Mouse (Mus musculus): ENCODE data around the gene Srpx2. TPM values are rescaled to one million over a fixed set of nuclear protein-coding genes. Genes with fewer than 3 reads are reported as not detected.

Srpx2 gene
- polyA plus RNA-seq, 1 experiment, result 28.5 TPM

DNA sequence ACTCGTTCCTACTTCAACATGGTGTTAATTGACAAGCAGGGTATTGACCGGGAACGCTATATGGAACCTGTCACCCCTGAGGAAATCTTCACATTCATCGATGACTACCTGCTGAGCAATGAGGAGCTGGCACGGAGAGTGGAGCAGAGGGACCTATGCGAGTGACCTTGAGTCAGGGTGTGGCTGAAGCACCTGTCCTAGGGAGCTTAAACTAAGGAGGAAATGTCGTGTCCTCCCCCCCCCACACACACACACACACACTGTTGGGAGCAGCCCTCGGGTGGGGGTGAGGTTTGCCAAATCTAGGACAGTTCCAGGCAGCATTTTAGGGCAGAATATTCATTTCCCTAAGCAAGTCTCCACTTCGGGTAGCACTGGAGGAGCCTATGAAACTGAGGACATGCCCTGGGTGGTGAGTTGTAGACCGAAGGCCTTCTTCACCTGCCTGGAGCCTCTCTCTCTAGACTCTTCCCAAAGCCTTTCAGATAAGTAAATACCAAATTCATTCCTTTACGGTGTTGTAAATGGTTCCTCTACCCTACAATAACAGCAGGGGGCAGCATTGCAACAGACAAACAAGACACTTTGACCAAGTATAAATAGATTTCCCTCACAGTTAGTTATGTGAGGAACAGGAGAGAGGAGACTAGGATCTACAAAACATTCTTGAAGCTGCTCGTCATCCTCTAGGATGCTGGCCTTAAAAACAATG lies 23.2 kb downstream of the Srpx2 start:
- H3K4me1 ChIP-seq (ENCODE audit: control insufficient read depth, insufficient read depth, low read length), result no peaks in the 10 kb centered on the region
- no peak for TF ChIP-seq POLR2A (IDR thresholded peaks at IDR 0.05; ENCODE audit: low read depth, low read length)
- no peak for TF ChIP-seq CTCF (IDR thresholded peaks at IDR 0.05; ENCODE audit: borderline replicate concordance, insufficient read depth, low read length)
- H3K4me3 ChIP-seq (ENCODE audit: insufficient read depth, low read length), result no peak overlapping the region
- no peak overlapping the region for H3K27ac ChIP-seq (ENCODE audit: insufficient read depth, low read length)

DNA sequence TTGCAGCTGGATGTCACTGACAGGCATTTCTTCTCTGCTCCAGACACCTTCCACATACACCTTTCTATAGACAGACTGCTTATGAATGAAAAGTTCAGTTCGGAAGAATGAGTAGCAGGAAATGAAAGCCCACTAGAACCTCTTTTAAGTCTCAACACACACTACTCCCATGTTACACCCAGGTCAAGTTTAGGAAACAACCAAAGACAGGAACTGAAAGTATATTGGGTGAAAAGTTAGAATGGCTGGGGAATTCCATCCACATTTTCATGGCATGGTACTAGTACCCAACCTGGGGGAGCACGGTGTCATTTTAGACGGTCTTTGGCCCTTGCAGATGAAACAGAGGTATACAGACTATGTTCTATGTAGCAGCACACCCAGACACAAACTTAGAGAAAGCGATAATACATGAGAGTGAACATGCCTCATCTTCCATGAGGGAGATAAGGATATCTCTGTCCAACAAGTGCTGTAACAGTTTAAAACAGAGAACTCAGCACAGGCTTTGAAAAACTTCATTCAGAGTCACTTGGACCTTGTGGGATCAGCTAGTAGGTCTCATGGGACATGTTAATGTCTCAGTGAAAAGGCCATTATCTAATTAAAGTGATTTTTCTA lies 28.5 kb downstream of the Srpx2 start:
- TF ChIP-seq CTCF (IDR thresholded peaks at IDR 0.05; ENCODE audit: borderline replicate concordance, insufficient read depth, low read length) (no peak), POLR2A (IDR thresholded peaks at IDR 0.05; ENCODE audit: low read depth, low read length) (no peak)
- Histone ChIP-seq H3K4me3 (ENCODE audit: insufficient read depth, low read length) (no peak overlapping the region), H3K27ac (ENCODE audit: insufficient read depth, low read length) (no peak overlapping the region), H3K4me1 (ENCODE audit: control insufficient read depth, insufficient read depth, low read length) (no peaks in the 10 kb centered on the region)

GRCm38 (mm10) chrX:133939561-133939960 lies 31.3 kb downstream of the Srpx2 start:
- H3K4me1 ChIP-seq (ENCODE audit: control insufficient read depth, insufficient read depth, low read length), result no peaks in the 10 kb centered on the region
- no peak overlapping the region for H3K27ac ChIP-seq (ENCODE audit: insufficient read depth, low read length)
- TF ChIP-seq CTCF (IDR thresholded peaks at IDR 0.05; ENCODE audit: borderline replicate concordance, insufficient read depth, low read length) (no peak), POLR2A (IDR thresholded peaks at IDR 0.05; ENCODE audit: low read depth, low read length) (no peak)
- no peak overlapping the region for H3K4me3 ChIP-seq (ENCODE audit: insufficient read depth, low read length)

- H3K4me3 ChIP-seq (ENCODE audit: insufficient read depth, low read length), result no peak overlapping the region
These were observed 39.2 kb downstream of the Srpx2 start for GRCm38 (mm10) chrX:133947427-133947826.

DNA sequence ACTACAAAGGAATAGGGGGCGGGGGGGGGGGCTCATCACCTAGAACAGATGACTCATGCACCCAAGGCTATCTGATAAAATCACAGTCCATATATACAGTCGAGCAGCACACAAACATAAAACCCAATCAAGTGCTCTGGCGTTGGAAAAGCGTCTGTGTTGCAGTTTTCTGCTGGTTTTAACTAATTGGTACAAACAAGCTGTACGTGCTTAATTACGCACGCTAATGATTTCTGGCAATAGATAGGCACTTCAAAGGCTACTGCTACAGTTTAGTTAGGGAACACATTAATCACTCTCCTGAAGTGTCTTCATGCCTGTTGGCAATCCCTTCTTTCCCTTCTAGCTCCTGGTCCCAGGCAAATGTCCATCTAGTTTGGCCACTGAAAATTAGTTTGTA lies 46.4 kb downstream of the Srpx2 start:
- TF ChIP-seq CTCF (IDR thresholded peaks at IDR 0.05; ENCODE audit: borderline replicate concordance, insufficient read depth, low read length) (no peak), POLR2A (IDR thresholded peaks at IDR 0.05; ENCODE audit: low read depth, low read length) (no peak)
- Histone ChIP-seq H3K4me1 (ENCODE audit: control insufficient read depth, insufficient read depth, low read length) (no peaks in the 10 kb centered on the region), H3K27ac (ENCODE audit: insufficient read depth, low read length) (no peak overlapping the region), H3K4me3 (ENCODE audit: insufficient read depth, low read length) (no peak overlapping the region)

More at GRCm38 (mm10) chrX:133947427-133947826, 39.2 kb downstream of the Srpx2 start:
- TF ChIP-seq CTCF (IDR thresholded peaks at IDR 0.05; ENCODE audit: borderline replicate concordance, insufficient read depth, low read length), result peak; percentile 30; the same call in 1 of the 2 replicates
- TF ChIP-seq POLR2A (IDR thresholded peaks at IDR 0.05; ENCODE audit: low read depth, low read length), result no peak
- no peak overlapping the region for H3K27ac ChIP-seq (ENCODE audit: insufficient read depth, low read length)
- H3K4me1 ChIP-seq (ENCODE audit: control insufficient read depth, insufficient read depth, low read length), result no peaks in the 10 kb centered on the region

GRCm38 (mm10) chrX:133960617-133961016 lies 52.4 kb downstream of the Srpx2 start:
- H3K4me3 ChIP-seq (ENCODE audit: insufficient read depth, low read length), result no peak overlapping the region
- no peaks in the 10 kb centered on the region for H3K4me1 ChIP-seq (ENCODE audit: control insufficient read depth, insufficient read depth, low read length)
- H3K27ac ChIP-seq (ENCODE audit: insufficient read depth, low read length), result no peak overlapping the region
- TF ChIP-seq POLR2A (IDR thresholded peaks at IDR 0.05; ENCODE audit: low read depth, low read length) (no peak), CTCF (IDR thresholded peaks at IDR 0.05; ENCODE audit: borderline replicate concordance, insufficient read depth, low read length) (no peak)

DNA sequence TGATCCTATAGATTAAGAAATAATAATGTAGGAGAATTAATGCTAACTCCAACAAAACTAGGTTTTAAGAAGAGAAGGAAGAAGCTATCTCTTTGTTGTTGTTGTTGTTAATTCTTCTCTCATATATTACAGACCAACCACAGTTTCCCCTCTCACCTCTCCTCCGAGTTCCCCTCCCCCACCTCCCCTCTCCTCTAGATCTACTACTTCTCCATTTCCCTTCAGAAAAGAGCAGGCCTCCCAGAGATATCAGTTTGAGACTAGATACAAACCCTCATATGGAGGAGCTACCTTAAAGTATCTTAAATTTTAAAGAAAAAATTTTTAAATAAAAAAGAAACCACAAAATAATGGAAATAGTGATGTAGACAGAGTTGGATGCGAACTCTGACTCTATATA lies 56.4 kb downstream of the Srpx2 start:
- no peak overlapping the region for H3K27ac ChIP-seq (ENCODE audit: insufficient read depth, low read length)
- TF ChIP-seq CTCF (IDR thresholded peaks at IDR 0.05; ENCODE audit: borderline replicate concordance, insufficient read depth, low read length) (no peak), POLR2A (IDR thresholded peaks at IDR 0.05; ENCODE audit: low read depth, low read length) (no peak)
- no peaks in the 10 kb centered on the region for H3K4me1 ChIP-seq (ENCODE audit: control insufficient read depth, insufficient read depth, low read length)
- no peak overlapping the region for H3K4me3 ChIP-seq (ENCODE audit: insufficient read depth, low read length)

DNA sequence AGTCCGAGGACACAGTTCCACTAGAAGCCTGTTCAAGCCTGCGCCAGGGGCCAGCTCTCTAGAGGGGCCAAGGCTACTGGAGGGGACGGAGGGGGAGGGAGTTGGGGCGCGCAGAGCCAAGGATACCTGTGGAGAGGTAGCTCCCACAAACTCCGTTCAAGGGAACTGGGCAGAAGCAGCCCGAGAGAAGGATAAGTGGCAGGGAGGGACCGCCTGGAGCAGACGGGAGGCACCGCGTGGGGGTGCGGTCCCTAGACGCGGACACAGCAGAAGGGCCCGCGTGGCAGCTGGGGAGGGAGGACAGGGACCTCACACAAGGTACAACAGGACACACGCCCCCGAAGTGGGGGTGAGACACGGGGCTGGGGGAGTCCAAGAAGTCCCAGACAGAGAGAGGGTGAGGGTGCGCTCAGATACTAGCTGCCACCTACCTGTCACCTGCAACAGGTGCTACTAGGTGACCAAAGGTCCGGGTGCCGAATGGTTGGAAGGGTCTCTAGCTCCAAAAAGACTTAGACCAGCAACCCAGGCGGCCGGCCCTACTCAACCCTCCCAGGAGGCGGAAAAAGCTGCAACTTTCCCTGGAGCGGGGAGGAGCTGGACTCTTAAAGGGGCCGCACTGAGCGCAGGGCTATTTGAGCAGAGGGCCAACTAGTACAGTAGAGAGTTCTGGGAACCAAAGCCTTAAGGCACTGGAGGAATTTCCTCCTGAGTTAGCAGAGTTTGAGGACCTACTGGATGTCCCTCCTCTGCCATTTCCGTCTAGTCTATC lies 73.2 kb downstream of the Srpx2 start, which contains the start of gene Sytl4:
Gene Sytl4 (minus strand): TSS at position 582 of the 772 bp plus-strand sequence.
- peak within 1 kb of the TSS; percentile 64 for H3K4me3 ChIP-seq (ENCODE audit: insufficient read depth, low read length)
- no peaks in the 10 kb centered on the region for H3K4me1 ChIP-seq (ENCODE audit: control insufficient read depth, insufficient read depth, low read length)
- TF ChIP-seq POLR2A (IDR thresholded peaks at IDR 0.05; ENCODE audit: low read depth, low read length), result no peak
- no peak within 1 kb of the TSS for H3K27ac ChIP-seq (ENCODE audit: insufficient read depth, low read length)

Other genes with a start within 250 kb of the Srpx2 start
- gene Pcdh19, start 219.4 kb upstream of the Srpx2 start, polyA plus RNA-seq (2011; ENCODE audit: insufficient read length, low read depth, missing spikeins), result 83.9 and 84.5 TPM in 2 replicates
- gene Tnmd, start 57.4 kb upstream of the Srpx2 start, polyA plus RNA-seq (2011; ENCODE audit: insufficient read length, low read depth, missing spikeins), result 45.8 and 105 TPM in 2 replicates
- 88.1 and 89.5 TPM in 2 replicates for gene Tspan6, start 10.0 kb upstream of the Srpx2 start, polyA plus RNA-seq (2011; ENCODE audit: insufficient read length, low read depth, missing spikeins)
- 3.2 and 4.5 TPM in 2 replicates for gene Sytl4, start 73.4 kb downstream of the Srpx2 start, polyA plus RNA-seq (2011; ENCODE audit: insufficient read length, low read depth, missing spikeins)
- 29.3 and 39.3 TPM in 2 replicates for gene Cstf2, start 150.8 kb downstream of the Srpx2 start, polyA plus RNA-seq (2011; ENCODE audit: insufficient read length, low read depth, missing spikeins)